ENCODE assay signal across 27 mouse cellular contexts in genomic region chr17:32470795-32471194, GRCm38 (mm10). TPM values are rescaled to one million over a fixed set of nuclear protein-coding genes. Genes with fewer than 3 reads are reported as not detected.
"Had no signal": no experiment of that assay in that cellular context is flagged by ENCODE, and none has a peak within 500 bp of the region (broad histone marks: within the 10 kb centered on the region; RNA-seq: fewer than 3 reads in every experiment).

No protein-coding gene starts in this region.

- DNase-seq: kidney, adult 8-10 months; kidney, postnatal 10 days; kidney, postnatal 36 days; left cerebral cortex, postnatal 4 days; liver, postnatal 0 days; lung, embryonic 14.5 days; retina, postnatal 1 day; thymus, postnatal 25 days had no signal

- H3K9me3 ChIP-seq: kidney, embryonic 15.5 days; limb, embryonic 12.5 days; limb, embryonic 15.5 days; midbrain, embryonic 13.5 days; neural tube, embryonic 13.5 days had no signal

- H3K36me3 ChIP-seq: kidney, embryonic 15.5 days; limb, embryonic 12.5 days; limb, embryonic 15.5 days; midbrain, embryonic 13.5 days; neural tube, embryonic 13.5 days had no signal

- H3K4me2 ChIP-seq: kidney, embryonic 15.5 days; limb, embryonic 12.5 days; limb, embryonic 15.5 days; liver, embryonic 11.5 days; lung, embryonic 14.5 days; midbrain, embryonic 13.5 days; neural tube, embryonic 13.5 days had no signal

- H3K27ac ChIP-seq: kidney, embryonic 15.5 days; limb, embryonic 12.5 days; limb, embryonic 15.5 days; liver, embryonic 14.5 days; macrophage; midbrain, embryonic 13.5 days; neural tube, embryonic 13.5 days had no signal

- H3K4me3 ChIP-seq: kidney, embryonic 15.5 days; limb, embryonic 12.5 days; limb, embryonic 15.5 days; midbrain, embryonic 13.5 days; myocyte; neural tube, embryonic 13.5 days had no signal

- H3K9ac ChIP-seq: kidney, embryonic 15.5 days; limb, embryonic 12.5 days; limb, embryonic 15.5 days; liver, embryonic 14.5 days; liver, postnatal 0 days; lung, embryonic 14.5 days; midbrain, embryonic 13.5 days; neural tube, embryonic 13.5 days had no signal

- ATAC-seq: liver, postnatal 0 days; lung, postnatal 0 days; midbrain, embryonic 13.5 days; midbrain, embryonic 16.5 days had no signal

- H3K4me1 ChIP-seq: kidney, embryonic 15.5 days; limb, embryonic 12.5 days; limb, embryonic 15.5 days; midbrain, embryonic 13.5 days; neural tube, embryonic 13.5 days had no signal

- H3K27me3 ChIP-seq: kidney, embryonic 15.5 days; limb, embryonic 15.5 days; midbrain, embryonic 13.5 days; neural tube, embryonic 13.5 days had no signal

RNA-seq across cellular contexts. Expression of gene Cyp4f39, which starts 18.3 kb away (rescaled TPM):
- total RNA-seq: layer of hippocampus, adult 8-10 months; layer of hippocampus, postnatal 10 days; left cerebral cortex, adult 8-10 months; left cerebral cortex, postnatal 14 days; megakaryocyte, adult 5-6 weeks; monocyte, adult 5-6 weeks; neutrophil, adult 5-6 weeks had no signal
- polyA plus RNA-seq: limb, embryonic 12.5 days had no signal

RNA-seq across cellular contexts. Expression of gene Pglyrp2, which starts 46.8 kb away (rescaled TPM):
- total RNA-seq: layer of hippocampus, adult 8-10 months; layer of hippocampus, postnatal 10 days; left cerebral cortex, adult 8-10 months; left cerebral cortex, postnatal 14 days; left cerebral cortex, postnatal 4 days had no signal
- polyA plus RNA-seq: kidney, embryonic 15.5 days; limb, embryonic 12.5 days; macrophage; midbrain, embryonic 13.5 days; midbrain, embryonic 16.5 days; myocyte; neural tube, embryonic 13.5 days; stomach, embryonic 14.5 days had no signal
